Mouse (Mus musculus): ENCODE data around the gene Uspl1.

DNA sequence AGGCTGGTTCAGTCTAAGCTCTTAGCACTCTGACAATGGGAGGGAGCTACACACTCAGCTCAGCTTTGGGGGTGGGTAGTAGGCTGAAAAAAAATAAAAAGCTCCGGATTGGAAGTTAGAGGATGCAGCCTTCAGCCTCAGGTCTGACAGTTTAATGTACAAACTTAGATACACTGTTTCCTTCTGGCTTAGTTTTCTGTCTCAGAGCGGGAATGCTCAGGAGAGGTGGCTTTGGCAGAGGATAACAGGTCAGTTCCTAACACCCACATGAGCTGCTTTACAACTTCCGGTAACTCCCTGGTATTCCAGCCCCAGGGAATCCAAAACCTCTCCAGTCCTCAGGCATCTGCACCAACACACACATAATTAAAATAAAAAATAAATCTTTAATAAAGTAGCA, 4.3 kb upstream of the Uspl1 start:
- TF ChIP-seq CTCF (IDR thresholded peaks at IDR 0.05; ENCODE audit: low read depth), result no peak
- no peak for TF ChIP-seq EP300 (IDR thresholded peaks at IDR 0.05; ENCODE audit: low read depth)

All from liver, embryonic 14.5 days (tissue).